Mouse (Mus musculus): ENCODE data around the gene Fam98c. TPM values are rescaled to one million over a fixed set of nuclear protein-coding genes. Genes with fewer than 3 reads are reported as not detected.

The Fam98c gene
- polyA plus RNA-seq, 1 experiment from 2014 or later, result 17.7 TPM

GRCm38 (mm10) chr7:29126173-29126915, 29.7 kb downstream of the Fam98c start:
- Histone ChIP-seq H3K9ac (replicated peaks; ENCODE audit: low read depth, low read length) (no peak overlapping the region), H3K9me3 (ENCODE audit: control insufficient read depth, low read depth, low read length) (no peaks in the 10 kb centered on the region), H3K27me3 (ENCODE audit: control insufficient read depth, insufficient read depth, low read length) (no peaks in the 10 kb centered on the region), H3K4me1 (ENCODE audit: control insufficient read depth, insufficient read depth, low read length) (peaks cover 16% of the 10 kb centered on the region; the same call in 1 of the 2 replicates), H3K4me3 (ENCODE audit: low read depth, low read length) (no peak overlapping the region), H3K27ac (ENCODE audit: low read length) (no peak overlapping the region), H3K36me3 (ENCODE audit: control insufficient read depth, insufficient read depth, low read length) (no peaks in the 10 kb centered on the region), H3K4me2 (replicated peaks; ENCODE audit: low read depth, low read length) (no peak overlapping the region)
- WGBS, result 16% methylated on average over 7 of the region's 7 CpGs
- no peak for ATAC-seq (ENCODE audit: insufficient number of reproducible peaks, insufficient read depth, low FRiP score, low read depth)

- WGBS, result 1% methylated on average over 16 of the region's 16 CpGs
- H3K4me3 ChIP-seq (ENCODE audit: low read depth, low read length), result peak within 1 kb of the TSS; percentile 31
- H3K4me2 ChIP-seq (replicated peaks; ENCODE audit: low read depth, low read length), result peak within 1 kb of the TSS; percentile 78
- H3K27me3 ChIP-seq (ENCODE audit: control insufficient read depth, insufficient read depth, low read length), result no peaks in the 10 kb centered on the region
- no peaks in the 10 kb centered on the region for H3K9me3 ChIP-seq (ENCODE audit: control insufficient read depth, low read depth, low read length)
- peaks cover 16% of the 10 kb centered on the region; the same call in 1 of the 2 replicates for H3K4me1 ChIP-seq (ENCODE audit: control insufficient read depth, insufficient read depth, low read length)
- no peak within 1 kb of the TSS for H3K27ac ChIP-seq (ENCODE audit: low read length)
- ATAC-seq (ENCODE audit: insufficient number of reproducible peaks, insufficient read depth, low FRiP score, low read depth), result peak; percentile 78; the same call in 1 of the 2 replicates
- H3K36me3 ChIP-seq (ENCODE audit: control insufficient read depth, insufficient read depth, low read length), result no peaks in the 10 kb centered on the region
- peak within 1 kb of the TSS; percentile 18; the same call in 1 of the 2 replicates for H3K9ac ChIP-seq (replicated peaks; ENCODE audit: low read depth, low read length)
These were observed 31.1 kb downstream of the Fam98c start, which contains the start of gene Ryr1 for GRCm38 (mm10) chr7:29124970-29125369. Ryr1 (minus strand) TSS chr7:29125179.

- Histone ChIP-seq H3K36me3 (ENCODE audit: control insufficient read depth, insufficient read depth, low read length) (no peaks in the 10 kb centered on the region), H3K9me3 (ENCODE audit: control insufficient read depth, low read depth, low read length) (no peaks in the 10 kb centered on the region), H3K4me1 (ENCODE audit: control insufficient read depth, insufficient read depth, low read length) (peaks cover 16% of the 10 kb centered on the region; the same call in 1 of the 2 replicates), H3K27me3 (ENCODE audit: control insufficient read depth, insufficient read depth, low read length) (no peaks in the 10 kb centered on the region), H3K4me2 (replicated peaks; ENCODE audit: low read depth, low read length) (peak overlapping the region; percentile 78; the same call in 1 of the 2 replicates), H3K4me3 (ENCODE audit: low read depth, low read length) (no peak overlapping the region), H3K27ac (ENCODE audit: low read length) (no peak overlapping the region), H3K9ac (replicated peaks; ENCODE audit: low read depth, low read length) (no peak overlapping the region)
- ATAC-seq (ENCODE audit: insufficient number of reproducible peaks, insufficient read depth, low FRiP score, low read depth), result no peak
- 47% methylated on average over 5 of the region's 5 CpGs for WGBS
These were observed 32.3 kb downstream of the Fam98c start for GRCm38 (mm10) chr7:29123531-29124358.

- no peak overlapping the region for H3K4me3 ChIP-seq (ENCODE audit: low read depth, low read length)
- 91% methylated on average over 9 of the region's 9 CpGs for WGBS
- H3K27ac ChIP-seq (ENCODE audit: low read length), result no peak overlapping the region
- no peak overlapping the region for H3K9ac ChIP-seq (replicated peaks; ENCODE audit: low read depth, low read length)
- no peaks in the 10 kb centered on the region for H3K36me3 ChIP-seq (ENCODE audit: control insufficient read depth, insufficient read depth, low read length)
- peaks cover 16% of the 10 kb centered on the region; the same call in 1 of the 2 replicates for H3K4me1 ChIP-seq (ENCODE audit: control insufficient read depth, insufficient read depth, low read length)
- no peaks in the 10 kb centered on the region for H3K27me3 ChIP-seq (ENCODE audit: control insufficient read depth, insufficient read depth, low read length)
- H3K9me3 ChIP-seq (ENCODE audit: control insufficient read depth, low read depth, low read length), result no peaks in the 10 kb centered on the region
- H3K4me2 ChIP-seq (replicated peaks; ENCODE audit: low read depth, low read length), result no peak overlapping the region
- no peak for ATAC-seq (ENCODE audit: insufficient number of reproducible peaks, insufficient read depth, low FRiP score, low read depth)
These were observed 33.2 kb downstream of the Fam98c start for GRCm38 (mm10) chr7:29122821-29123220.

GRCm38 (mm10) chr7:29119526-29119925, 36.5 kb downstream of the Fam98c start:
- no peak for ATAC-seq (ENCODE audit: insufficient number of reproducible peaks, insufficient read depth, low FRiP score, low read depth)
- H3K4me1 ChIP-seq (ENCODE audit: control insufficient read depth, insufficient read depth, low read length), result peaks cover 10% of the 10 kb centered on the region; the same call in 1 of the 2 replicates
- no peaks in the 10 kb centered on the region for H3K27me3 ChIP-seq (ENCODE audit: control insufficient read depth, insufficient read depth, low read length)
- H3K4me3 ChIP-seq (ENCODE audit: low read depth, low read length), result no peak overlapping the region
- H3K9ac ChIP-seq (replicated peaks; ENCODE audit: low read depth, low read length), result no peak overlapping the region
- 68% methylated on average over 1 of the region's 1 CpGs for whole genome bisulfite sequencing
- no peak overlapping the region for H3K27ac ChIP-seq (ENCODE audit: low read length)
- H3K9me3 ChIP-seq (ENCODE audit: control insufficient read depth, low read depth, low read length), result no peaks in the 10 kb centered on the region
- no peak overlapping the region for H3K4me2 ChIP-seq (replicated peaks; ENCODE audit: low read depth, low read length)
- no peaks in the 10 kb centered on the region for H3K36me3 ChIP-seq (ENCODE audit: control insufficient read depth, insufficient read depth, low read length)

- no peaks in the 10 kb centered on the region for H3K36me3 ChIP-seq (ENCODE audit: control insufficient read depth, insufficient read depth, low read length)
- 15% methylated on average over 18 of the region's 18 CpGs for whole genome bisulfite sequencing
- no peak for ATAC-seq (ENCODE audit: insufficient number of reproducible peaks, insufficient read depth, low FRiP score, low read depth)
- no peak overlapping the region for H3K4me3 ChIP-seq (ENCODE audit: low read depth, low read length)
- H3K9ac ChIP-seq (replicated peaks; ENCODE audit: low read depth, low read length), result no peak overlapping the region
- 0 out of 2 replicates have a peak, but pooled peaks cover under 1% of the 10 kb centered on the region for H3K4me1 ChIP-seq (ENCODE audit: control insufficient read depth, insufficient read depth, low read length)
- H3K27ac ChIP-seq (ENCODE audit: low read length), result no peak overlapping the region
- no peak overlapping the region for H3K4me2 ChIP-seq (replicated peaks; ENCODE audit: low read depth, low read length)
- no peaks in the 10 kb centered on the region for H3K9me3 ChIP-seq (ENCODE audit: control insufficient read depth, low read depth, low read length)
- no peaks in the 10 kb centered on the region for H3K27me3 ChIP-seq (ENCODE audit: control insufficient read depth, insufficient read depth, low read length)
These were observed 37.7 kb downstream of the Fam98c start for GRCm38 (mm10) chr7:29118142-29118851.

GRCm38 (mm10) chr7:29108992-29109955, 46.8 kb downstream of the Fam98c start:
- Histone ChIP-seq H3K36me3 (ENCODE audit: control insufficient read depth, insufficient read depth, low read length) (no peaks in the 10 kb centered on the region), H3K27me3 (ENCODE audit: control insufficient read depth, insufficient read depth, low read length) (no peaks in the 10 kb centered on the region), H3K4me3 (ENCODE audit: low read depth, low read length) (0 out of 2 replicates have a peak overlapping the region, but pooled peaks have one; percentile 5), H3K27ac (ENCODE audit: low read length) (no peak overlapping the region), H3K4me1 (ENCODE audit: control insufficient read depth, insufficient read depth, low read length) (peaks cover 7% of the 10 kb centered on the region; the same call in 1 of the 2 replicates), H3K4me2 (replicated peaks; ENCODE audit: low read depth, low read length) (peak overlapping the region; percentile 41), H3K9ac (replicated peaks; ENCODE audit: low read depth, low read length) (peak overlapping the region; percentile 21; the same call in 1 of the 2 replicates), H3K9me3 (ENCODE audit: control insufficient read depth, low read depth, low read length) (no peaks in the 10 kb centered on the region)
- 28% methylated on average over 38 of the region's 38 CpGs for WGBS
- ATAC-seq (ENCODE audit: insufficient number of reproducible peaks, insufficient read depth, low FRiP score, low read depth), result peak; percentile 74; the same call in 1 of the 2 replicates

Measured in stomach, embryonic 14.5 days (tissue).